Mouse (Mus musculus): Measurements from ENCODE around the gene H2-Oa.

The H2-Oa gene

DNA sequence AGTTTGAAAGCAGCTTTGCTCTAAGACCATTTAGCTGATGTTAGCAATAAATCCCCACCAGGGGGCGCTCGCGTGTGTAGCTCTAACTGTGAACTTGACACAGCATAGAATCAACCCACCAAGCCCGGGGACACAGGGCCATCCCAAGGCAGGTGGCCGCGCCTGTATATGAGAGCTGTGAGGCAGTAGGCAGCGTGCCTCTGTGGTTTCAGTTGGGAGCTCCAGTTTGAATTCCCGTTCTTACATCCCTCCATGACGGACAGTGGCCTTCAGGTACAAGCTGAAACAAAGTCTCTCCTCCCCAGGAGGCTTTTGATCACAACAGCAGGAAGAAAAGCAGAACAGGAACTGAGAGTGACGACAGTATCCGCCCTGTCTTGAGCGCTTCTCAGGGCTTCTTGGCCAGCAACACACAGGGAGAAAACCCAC lies 9.5 kb downstream of the H2-Oa start:
- DNase-seq, result peak; percentile 86 to 93

GRCm38 (mm10) chr17:34102831-34103230 lies 10.7 kb downstream of the H2-Oa start:
- no peak for DNase-seq

- DNase-seq, result no peak
Observed at GRCm38 (mm10) chr17:34104804-34105203, 12.7 kb downstream of the H2-Oa start.

DNA sequence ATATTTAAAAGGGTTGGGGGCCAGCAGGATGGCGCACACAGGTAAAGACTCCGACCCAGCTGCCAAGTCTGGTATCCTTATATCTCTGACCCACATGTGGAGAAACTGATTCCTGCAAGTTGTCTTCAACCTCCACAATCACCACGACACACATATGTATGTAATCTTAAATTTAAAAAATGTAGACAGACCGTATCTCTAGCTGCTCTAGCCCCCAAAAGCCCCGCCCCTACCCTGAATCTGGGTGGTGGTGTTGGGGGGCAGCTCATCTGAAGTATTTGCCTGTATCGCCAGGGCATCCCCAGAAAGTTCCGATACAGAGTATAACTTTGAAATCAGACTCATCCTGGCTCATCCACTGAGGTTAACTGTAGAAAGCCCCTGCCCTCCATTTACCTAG lies 14.4 kb downstream of the H2-Oa start:
- peak in 1 of 2 experiments; percentile 20 for DNase-seq

- no peak for DNase-seq
Observed at GRCm38 (mm10) chr17:34107109-34107867, 15.1 kb downstream of the H2-Oa start.

- DNase-seq, result no peak
Observed at GRCm38 (mm10) chr17:34108460-34108859, 16.3 kb downstream of the H2-Oa start.

- DNase-seq, result peak in 1 of 2 experiments; percentile 33
Observed at GRCm38 (mm10) chr17:34109038-34109805, 17.1 kb downstream of the H2-Oa start.

- DNase-seq, result no peak
Observed at GRCm38 (mm10) chr17:34109806-34110195, 17.7 kb downstream of the H2-Oa start.

GRCm38 (mm10) chr17:34110309-34110708 lies 18.2 kb downstream of the H2-Oa start:
- no peak for DNase-seq

DNA sequence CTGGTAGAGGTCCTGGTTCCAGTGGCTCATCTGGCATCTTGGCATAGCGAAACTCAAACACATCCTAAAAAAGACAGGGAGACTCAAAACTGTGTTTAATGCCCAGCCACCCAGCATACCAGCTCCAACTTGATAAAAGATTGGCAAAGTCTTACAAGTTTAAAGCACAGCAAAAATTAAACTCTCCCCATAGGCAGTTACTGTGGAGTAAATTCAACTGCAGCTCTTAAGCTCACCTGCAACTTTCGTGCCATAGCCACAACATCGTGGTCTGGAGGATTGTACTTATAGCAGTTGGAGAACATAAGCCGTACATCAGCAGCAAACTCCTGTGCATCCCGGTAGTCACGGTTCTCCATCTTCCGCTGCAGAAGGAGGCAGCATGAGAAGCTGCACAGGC lies 22.0 kb downstream of the H2-Oa start:
- no peak for DNase-seq

GRCm38 (mm10) chr17:34116736-34117370 lies 24.7 kb downstream of the H2-Oa start:
- peak in 1 of 2 experiments; percentile 37 for DNase-seq

GRCm38 (mm10) chr17:34117421-34118112 lies 25.4 kb downstream of the H2-Oa start:
- no peak for DNase-seq

- peak in 1 of 2 experiments; percentile 46 for DNase-seq
Observed at GRCm38 (mm10) chr17:34118113-34118872, 26.2 kb downstream of the H2-Oa start.

GRCm38 (mm10) chr17:34118873-34119248 lies 26.7 kb downstream of the H2-Oa start:
- no peak for DNase-seq

DNA sequence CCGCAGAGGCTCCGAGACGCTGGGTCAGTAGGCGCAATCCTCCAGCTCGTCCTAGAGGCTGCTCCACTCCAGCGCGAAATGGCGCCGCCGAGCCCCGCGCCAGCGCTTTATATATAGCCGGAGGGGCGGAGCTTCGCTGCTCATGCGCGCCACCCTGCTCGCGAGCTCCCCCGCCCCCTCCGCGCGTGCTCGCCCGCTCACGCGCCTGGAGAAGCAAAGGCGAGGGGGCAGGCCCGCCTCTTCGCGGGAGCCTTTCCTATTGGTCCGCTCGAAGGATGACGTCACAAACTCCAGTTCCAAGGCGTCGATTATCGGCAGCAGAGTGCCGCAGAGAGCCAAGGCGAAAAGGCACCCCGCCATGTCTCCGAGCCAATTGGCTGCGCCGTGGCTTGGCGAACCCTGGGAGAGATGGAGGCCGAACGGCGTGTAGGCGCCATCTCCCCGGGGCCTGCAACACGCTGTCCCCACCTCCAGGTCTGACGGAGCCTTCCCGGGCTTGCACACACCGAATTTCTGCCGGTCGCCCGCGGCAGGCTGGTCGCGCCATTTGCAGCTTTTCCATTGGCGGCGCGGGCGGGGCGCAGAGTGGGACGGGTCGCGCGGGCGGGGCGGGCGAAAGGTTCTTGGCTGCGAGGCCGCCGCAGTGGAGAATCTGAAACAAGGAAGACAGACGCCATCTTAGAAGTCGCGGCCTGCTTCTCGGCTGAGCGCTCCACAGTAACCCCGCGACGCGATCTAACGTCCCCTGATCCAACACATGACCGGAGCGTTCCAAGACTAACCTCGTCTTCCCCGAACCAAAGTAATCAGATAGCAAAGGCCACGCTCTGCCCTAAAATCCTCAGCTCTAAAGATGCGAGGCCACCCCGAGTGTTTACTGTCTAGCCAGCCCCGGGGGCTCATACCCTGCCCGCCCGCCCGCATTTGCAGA lies 27.4 kb downstream of the H2-Oa start, which contains the start of gene H2-DMa:
Gene H2-DMa, plus strand, starts transcription at position 293 of the 931 bp plus-strand sequence.
- DNase-seq, result peak; percentile 99

- DNase-seq, result peak; percentile 91 to 93
Observed at GRCm38 (mm10) chr17:34120180-34120723, 28.1 kb downstream of the H2-Oa start.

DNA sequence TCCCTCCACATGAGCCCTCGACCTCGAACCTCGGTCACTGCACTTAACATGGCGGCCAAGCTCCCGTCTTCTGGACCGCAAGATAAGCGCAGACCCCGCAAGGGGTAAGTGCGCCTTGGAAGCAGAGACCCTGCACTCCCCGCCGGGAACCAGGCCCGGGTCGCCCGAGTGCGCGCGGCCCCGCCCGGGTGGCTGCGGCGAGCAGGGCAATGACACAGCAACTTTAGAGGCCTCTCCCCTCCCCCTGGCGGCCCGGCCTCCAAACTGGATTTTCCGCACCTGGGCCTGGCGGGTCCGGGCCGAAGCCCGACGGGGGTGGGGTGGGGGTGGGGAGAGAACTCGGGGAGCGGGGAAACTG lies 28.7 kb downstream of the H2-Oa start:
- peak; percentile 90 to 92 for DNase-seq

- peak; percentile 89 to 92 for DNase-seq
Observed at GRCm38 (mm10) chr17:34121172-34121878, 29.2 kb downstream of the H2-Oa start.

- peak; percentile 73 to 77 for DNase-seq
Observed at GRCm38 (mm10) chr17:34121879-34122187, 29.7 kb downstream of the H2-Oa start.

Data from lung, postnatal 4 days (tissue).